Mouse (Mus musculus) lung, embryonic 16.5 days (tissue): ENCODE measurements around the gene Hist1h2bm. TPM values are rescaled to one million over a fixed set of nuclear protein-coding genes. Genes with fewer than 3 reads are reported as not detected.

Experiments used
- microRNA-seq: library from miRNA; unstranded; fragments of <30 nt; microRNA quantifications from one replicate; pipeline ENCODE4, GENCODE M21; 2016
- polyA plus RNA-seq: library from polyadenylated mRNA; unstranded; fragments of >200 nt; fragmentation: Nextera tagmentation; extraction: Ambion mirVana; gene quantifications from 2 replicates; pipeline ENCODE4 v1.2.1, GENCODE M21; 2015

Gene Hist1h2bm
- polyA plus RNA-seq, 1 experiment from 2014 or later, result 5.8 TPM

Small RNA genes within 50 kb of the gene (microRNA-seq; reads per million reads assigned to microRNA genes)
- not detected for gene Gm44357
- not detected for gene Gm44367
- not detected for gene Gm44454

Other genes with a start within 250 kb of the Hist1h2bm start
- gene Zkscan4, start 243.1 kb upstream of the Hist1h2bm start, polyA plus RNA-seq, result 2.8 and 3.9 TPM in 2 replicates
- not detected in 2 replicates for gene Gm10065, start 242.6 kb upstream of the Hist1h2bm start, polyA plus RNA-seq
- gene AK157302, start 226.8 kb upstream of the Hist1h2bm start, polyA plus RNA-seq, result 0.80 and 1.4 TPM in 2 replicates
- gene Gm11273, start 220.6 kb upstream of the Hist1h2bm start, polyA plus RNA-seq, result 5.8 and 9.4 TPM in 2 replicates
- gene Zkscan8, start 190.9 kb upstream of the Hist1h2bm start, polyA plus RNA-seq, result 5.8 and 6.3 TPM in 2 replicates
- 0.11 and 0.24 TPM in 2 replicates for gene Olfr1366, start 179.2 kb upstream of the Hist1h2bm start, polyA plus RNA-seq
- gene Olfr1535, start 162.2 kb upstream of the Hist1h2bm start, polyA plus RNA-seq, result 0.04 TPM in 1 of 2 replicates, not detected in the other
- not detected in 2 replicates for gene Olfr1364, start 140.3 kb upstream of the Hist1h2bm start, polyA plus RNA-seq
- gene Olfr1362, start 108.0 kb upstream of the Hist1h2bm start, polyA plus RNA-seq, result not detected in 2 replicates
- gene Olfr11, start 79.5 kb upstream of the Hist1h2bm start, polyA plus RNA-seq, result not detected in 2 replicates
- not detected in 2 replicates for gene Olfr1361, start 58.7 kb upstream of the Hist1h2bm start, polyA plus RNA-seq
- gene Olfr1360, start 44.6 kb upstream of the Hist1h2bm start, polyA plus RNA-seq, result not detected in 2 replicates
- gene Olfr1359, start 23.9 kb upstream of the Hist1h2bm start, polyA plus RNA-seq, result not detected in 2 replicates
- gene Hist1h2bl, start 5.9 kb upstream of the Hist1h2bm start, polyA plus RNA-seq, result 3.4 and 4.5 TPM in 2 replicates
- gene Hist1h2ai, start 5.6 kb upstream of the Hist1h2bm start, polyA plus RNA-seq, result 33.0 and 45.8 TPM in 2 replicates
- gene Hist1h3h, start 4.4 kb upstream of the Hist1h2bm start, polyA plus RNA-seq, result 13.5 and 20.4 TPM in 2 replicates
- 1.3 and 1.4 TPM in 2 replicates for gene Hist1h4j, start 13.0 kb downstream of the Hist1h2bm start, polyA plus RNA-seq
- gene Hist1h4k, start 28.5 kb downstream of the Hist1h2bm start, polyA plus RNA-seq, result 2.0 and 5.4 TPM in 2 replicates
- gene Hist1h2ak, start 31.8 kb downstream of the Hist1h2bm start, polyA plus RNA-seq, result 31.5 and 35.8 TPM in 2 replicates
- gene Hist1h2bn, start 32.1 kb downstream of the Hist1h2bm start, polyA plus RNA-seq, result 5.8 and 7.8 TPM in 2 replicates
- gene Hist1h1b, start 58.6 kb downstream of the Hist1h2bm start, polyA plus RNA-seq, result 23.4 and 24.2 TPM in 2 replicates
- gene Hist1h3i, start 61.3 kb downstream of the Hist1h2bm start, polyA plus RNA-seq, result 103 and 124 TPM in 2 replicates
- 1.8 and 5.1 TPM in 2 replicates for gene Hist1h2an, start 65.2 kb downstream of the Hist1h2bm start, polyA plus RNA-seq
- gene Hist1h2bp, start 65.4 kb downstream of the Hist1h2bm start, polyA plus RNA-seq, result 1.0 and 1.2 TPM in 2 replicates
- gene Hist1h2bq, start 88.2 kb downstream of the Hist1h2bm start, polyA plus RNA-seq, result 24.2 and 25.0 TPM in 2 replicates
- 3.4 TPM in 1 of 2 replicates, not detected in the other for gene Hist1h2ao, start 88.4 kb downstream of the Hist1h2bm start, polyA plus RNA-seq
- not detected in 2 replicates for gene Hist1h4m, start 89.7 kb downstream of the Hist1h2bm start, polyA plus RNA-seq
- gene Hist1h4n, start 110.2 kb downstream of the Hist1h2bm start, polyA plus RNA-seq, result 19.0 and 22.4 TPM in 2 replicates
- gene Hist1h2ap, start 111.5 kb downstream of the Hist1h2bm start, polyA plus RNA-seq, result 3,144 and 3,910 TPM in 2 replicates
- gene Hist1h2br, start 111.7 kb downstream of the Hist1h2bm start, polyA plus RNA-seq, result 26.3 and 29.0 TPM in 2 replicates
- 7.9 and 12.5 TPM in 2 replicates for gene Zfp184, start 223.1 kb downstream of the Hist1h2bm start, polyA plus RNA-seq